Mouse (Mus musculus) heart, adult 2 months (tissue): ENCODE measurements around the gene Usp37.
"Not testable (repeated sequence)": the region's sequence is repeated elsewhere in the genome, so short reads cannot be mapped to it uniquely, and the experiment has no call there.

Experiments used
- CTCF ChIP-seq: fragments of 200-600 bp; IDR thresholded peaks from 2 replicates; pipeline ENCODE4 v1.8.1; 2022; ENCODE audit warnings: antibody characterized with exemption, mild to moderate bottlenecking, moderate library complexity
- POLR2A ChIP-seq: fragments of 200-500 bp; IDR thresholded peaks from 2 replicates; pipeline ENCODE4 v1.6.1; 2011; ENCODE audit warnings: mild to moderate bottlenecking, low read depth, low read length, control low read depth; ENCODE audit not compliant: insufficient read depth

- TF ChIP-seq POLR2A, CTCF: not testable (repeated sequence)
These were observed 147.4 kb downstream of the Usp37 start for GRCm38 (mm10) chr1:74396456-74397222.
